Mouse (Mus musculus) spleen, adult 2 months (tissue): ENCODE results near the gene Prickle4.

Experiments
- CTCF ChIP-seq: fragments of 200-500 bp; IDR thresholded peaks from 2 replicates; pipeline ENCODE4 v1.5.1; 2011; ENCODE audit warnings: mild to moderate bottlenecking, inconsistent platforms; ENCODE audit not compliant: insufficient read depth, insufficient read length, insufficient replicate concordance; ENCODE audit errors: extremely low read depth
- POLR2A ChIP-seq: fragments of 200-500 bp; IDR thresholded peaks from 2 replicates; pipeline ENCODE4 v1.6.1; 2011; ENCODE audit warnings: low read depth, low read length, inconsistent platforms

GRCm38 (mm10) chr17:47694503-47695336 is at the start of gene Prickle4:
- TF ChIP-seq POLR2A = no peak
- TF ChIP-seq CTCF = peak; percentile 94
